Mouse (Mus musculus) olfactory bulb, adult 2 months (tissue): ENCODE measurements around the gene Cdk8.

Experiments
- CTCF ChIP-seq: fragments of 200-500 bp; IDR thresholded peaks from 2 replicates; pipeline ENCODE4 v1.5.1; 2012; ENCODE audit warnings: low read depth, mild to moderate bottlenecking, low read length, moderate library complexity; ENCODE audit not compliant: insufficient read depth
- POLR2A ChIP-seq: fragments of 200-500 bp; IDR thresholded peaks from 2 replicates; pipeline ENCODE4 v1.6.1; 2012; ENCODE audit warnings: mild to moderate bottlenecking, low read depth, low read length, moderate library complexity; ENCODE audit not compliant: insufficient read depth

DNA sequence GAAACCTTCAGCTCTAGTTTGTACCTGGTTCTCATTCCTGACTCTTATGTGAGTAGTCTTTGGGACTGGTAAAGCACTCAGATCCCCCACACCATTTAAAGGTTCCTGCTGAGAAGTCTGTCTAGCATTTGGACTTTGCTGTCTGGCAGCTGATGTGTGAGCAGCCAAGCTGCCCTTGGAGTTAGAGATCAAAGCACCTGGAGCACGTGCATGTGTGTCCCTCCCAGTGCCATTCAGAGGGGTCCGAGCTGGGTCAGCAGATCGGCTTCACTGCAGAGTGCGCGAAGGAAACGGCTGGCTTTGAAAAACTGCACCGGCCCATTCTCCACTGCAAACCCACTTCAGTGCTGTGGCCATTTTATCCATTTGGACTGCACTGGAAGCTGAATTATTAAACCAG lies 58.9 kb downstream of the Cdk8 start:
- TF ChIP-seq POLR2A, result no peak
- TF ChIP-seq CTCF, result no peak
